Mouse (Mus musculus): Measurements from ENCODE around the gene Ttc22. TPM values are rescaled to one million over a fixed set of nuclear protein-coding genes. Genes with fewer than 3 reads are reported as not detected.

The Ttc22 gene
- not detected in 2 replicates for total RNA-seq (2021)
- long read RNA-seq, experiment 1: 0 reads
- long read RNA-seq, experiment 2, partial matches to known transcripts: 0 of 1 reads
- long read RNA-seq, experiment 2, other reads (novel, unspliced or antisense): 1 of 1 reads

GRCm38 (mm10) chr4:106622030-106622493 lies at the start of gene Ttc22:
Gene Ttc22, plus strand, starts transcription at chr4:106622432.
- peak; percentile 49 for DNase-seq

GRCm38 (mm10) chr4:106575022-106575421 lies 47.2 kb upstream of the Ttc22 start:
- no peak for DNase-seq

- no peak for DNase-seq
Observed at GRCm38 (mm10) chr4:106577511-106577910, 44.7 kb upstream of the Ttc22 start.

- no peak for DNase-seq
Observed at GRCm38 (mm10) chr4:106581176-106581864, 40.9 kb upstream of the Ttc22 start.

- no peak for DNase-seq
Observed at GRCm38 (mm10) chr4:106581865-106582204, 40.4 kb upstream of the Ttc22 start.

- DNase-seq: no peak
Observed at GRCm38 (mm10) chr4:106582428-106583153, 39.6 kb upstream of the Ttc22 start.

- DNase-seq: no peak
Observed at GRCm38 (mm10) chr4:106584665-106585064, 37.6 kb upstream of the Ttc22 start.

- no peak for DNase-seq
Observed at GRCm38 (mm10) chr4:106587075-106587474, 35.2 kb upstream of the Ttc22 start.

GRCm38 (mm10) chr4:106590142-106590541 lies 32.1 kb upstream of the Ttc22 start:
- no peak for DNase-seq

- DNase-seq: no peak
Observed at GRCm38 (mm10) chr4:106590871-106591270, 31.4 kb upstream of the Ttc22 start.

- DNase-seq: no peak
Observed at GRCm38 (mm10) chr4:106593636-106594035, 28.6 kb upstream of the Ttc22 start.

GRCm38 (mm10) chr4:106596200-106596599 lies 26.0 kb upstream of the Ttc22 start:
- DNase-seq: no peak

- no peak for DNase-seq
Observed at GRCm38 (mm10) chr4:106597055-106597454, 25.2 kb upstream of the Ttc22 start.

GRCm38 (mm10) chr4:106597741-106598140 lies 24.5 kb upstream of the Ttc22 start:
- DNase-seq: no peak

GRCm38 (mm10) chr4:106599415-106599814 lies 22.8 kb upstream of the Ttc22 start:
- DNase-seq: no peak

GRCm38 (mm10) chr4:106600770-106601169 lies 21.5 kb upstream of the Ttc22 start:
- DNase-seq: no peak

- no peak for DNase-seq
Observed at GRCm38 (mm10) chr4:106606639-106607554, 15.3 kb upstream of the Ttc22 start.

- DNase-seq: no peak
Observed at GRCm38 (mm10) chr4:106607905-106608304, 14.3 kb upstream of the Ttc22 start.

- no peak for DNase-seq
Observed at GRCm38 (mm10) chr4:106613105-106613504, 9.1 kb upstream of the Ttc22 start.

GRCm38 (mm10) chr4:106613560-106613959 lies 8.7 kb upstream of the Ttc22 start:
- peak; percentile 53 for DNase-seq

- DNase-seq: peak; percentile 80
Observed at GRCm38 (mm10) chr4:106614180-106614797, 7.9 kb upstream of the Ttc22 start.

GRCm38 (mm10) chr4:106614881-106615280 lies 7.4 kb upstream of the Ttc22 start:
- DNase-seq: no peak
